Mouse (Mus musculus): ENCODE measurements at regions not wholly inside any gene's neighbourhood (a gene's known extent, or its start where the extent isn't known, plus 50 kb on each side); places are given as distances from the start of the nearest gene placed in this dataset.

GRCm38 (mm10) chr13:52702201-52702611 lies 119.2 kb downstream of the Syk start:
- Histone ChIP-seq H3K27me3 (ENCODE audit: control insufficient read depth, insufficient read depth, low read length, poor library complexity, severe bottlenecking) (no peaks in the 10 kb centered on the region), H3K27ac (ENCODE audit: insufficient read depth, low read length) (no peak overlapping the region), H3K4me3 (ENCODE audit: low read depth, low read length) (no peak overlapping the region), H3K4me1 (ENCODE audit: control insufficient read depth, insufficient read depth, low read length) (no peaks in the 10 kb centered on the region), H3K36me3 (ENCODE audit: control insufficient read depth, insufficient read depth, low read length, poor library complexity, severe bottlenecking) (no peaks in the 10 kb centered on the region), H3K9ac (ENCODE audit: low read depth, poor library complexity, severe bottlenecking) (no peak overlapping the region), H3K9me3 (replicated peaks; ENCODE audit: control insufficient read depth, insufficient read depth, low read length, poor library complexity, severe bottlenecking) (no peaks in the 10 kb centered on the region)
- TF ChIP-seq POLR2A (IDR thresholded peaks at IDR 0.05; ENCODE audit: insufficient read depth, low read length) (no peak), EP300 (IDR thresholded peaks at IDR 0.05; ENCODE audit: insufficient read depth, low read depth, low read length) (no peak), CTCF (IDR thresholded peaks at IDR 0.05; ENCODE audit: low read depth, low read length) (no peak)

GRCm38 (mm10) chr13:52703401-52704164 lies 120.6 kb downstream of the Syk start:
- Histone ChIP-seq H3K4me3 (ENCODE audit: low read depth, low read length) (no peak overlapping the region), H3K27me3 (ENCODE audit: control insufficient read depth, insufficient read depth, low read length, poor library complexity, severe bottlenecking) (no peaks in the 10 kb centered on the region), H3K27ac (ENCODE audit: insufficient read depth, low read length) (no peak overlapping the region), H3K4me1 (ENCODE audit: control insufficient read depth, insufficient read depth, low read length) (no peaks in the 10 kb centered on the region), H3K9ac (ENCODE audit: low read depth, poor library complexity, severe bottlenecking) (no peak overlapping the region), H3K9me3 (replicated peaks; ENCODE audit: control insufficient read depth, insufficient read depth, low read length, poor library complexity, severe bottlenecking) (no peaks in the 10 kb centered on the region), H3K36me3 (ENCODE audit: control insufficient read depth, insufficient read depth, low read length, poor library complexity, severe bottlenecking) (no peaks in the 10 kb centered on the region)
- no peak for TF ChIP-seq EP300 (IDR thresholded peaks at IDR 0.05; ENCODE audit: insufficient read depth, low read depth, low read length)

- no peak overlapping the region for H3K4me3 ChIP-seq (ENCODE audit: low read depth, low read length)
- no peaks in the 10 kb centered on the region for H3K9me3 ChIP-seq (replicated peaks; ENCODE audit: control insufficient read depth, insufficient read depth, low read length, poor library complexity, severe bottlenecking)
- TF ChIP-seq EP300 (IDR thresholded peaks at IDR 0.05; ENCODE audit: insufficient read depth, low read depth, low read length) (no peak), CTCF (IDR thresholded peaks at IDR 0.05; ENCODE audit: low read depth, low read length) (no peak), POLR2A (IDR thresholded peaks at IDR 0.05; ENCODE audit: insufficient read depth, low read length) (no peak)
- no peak overlapping the region for H3K27ac ChIP-seq (ENCODE audit: insufficient read depth, low read length)
- H3K9ac ChIP-seq (ENCODE audit: low read depth, poor library complexity, severe bottlenecking) = no peak overlapping the region
- no peaks in the 10 kb centered on the region for H3K36me3 ChIP-seq (ENCODE audit: control insufficient read depth, insufficient read depth, low read length, poor library complexity, severe bottlenecking)
- H3K27me3 ChIP-seq (ENCODE audit: control insufficient read depth, insufficient read depth, low read length, poor library complexity, severe bottlenecking) = no peaks in the 10 kb centered on the region
- H3K4me1 ChIP-seq (ENCODE audit: control insufficient read depth, insufficient read depth, low read length) = no peaks in the 10 kb centered on the region
Measured at GRCm38 (mm10) chr13:52704673-52705072, 121.7 kb downstream of the Syk start.

GRCm38 (mm10) chr13:52709580-52709979 lies 126.6 kb downstream of the Syk start:
- Histone ChIP-seq H3K27me3 (ENCODE audit: control insufficient read depth, insufficient read depth, low read length, poor library complexity, severe bottlenecking) (no peaks in the 10 kb centered on the region), H3K27ac (ENCODE audit: insufficient read depth, low read length) (no peak overlapping the region), H3K9ac (ENCODE audit: low read depth, poor library complexity, severe bottlenecking) (no peak overlapping the region), H3K4me1 (ENCODE audit: control insufficient read depth, insufficient read depth, low read length) (no peaks in the 10 kb centered on the region), H3K36me3 (ENCODE audit: control insufficient read depth, insufficient read depth, low read length, poor library complexity, severe bottlenecking) (no peaks in the 10 kb centered on the region), H3K4me3 (ENCODE audit: low read depth, low read length) (no peak overlapping the region), H3K9me3 (replicated peaks; ENCODE audit: control insufficient read depth, insufficient read depth, low read length, poor library complexity, severe bottlenecking) (no peaks in the 10 kb centered on the region)
- TF ChIP-seq POLR2A (IDR thresholded peaks at IDR 0.05; ENCODE audit: insufficient read depth, low read length) (no peak), CTCF (IDR thresholded peaks at IDR 0.05; ENCODE audit: low read depth, low read length) (no peak), EP300 (IDR thresholded peaks at IDR 0.05; ENCODE audit: insufficient read depth, low read depth, low read length) (no peak)

GRCm38 (mm10) chr13:52711713-52712369 lies 128.9 kb downstream of the Syk start:
- H3K27me3 ChIP-seq (ENCODE audit: control insufficient read depth, insufficient read depth, low read length, poor library complexity, severe bottlenecking) = no peaks in the 10 kb centered on the region
- H3K27ac ChIP-seq (ENCODE audit: insufficient read depth, low read length) = no peak overlapping the region
- H3K9me3 ChIP-seq (replicated peaks; ENCODE audit: control insufficient read depth, insufficient read depth, low read length, poor library complexity, severe bottlenecking) = no peaks in the 10 kb centered on the region
- H3K4me1 ChIP-seq (ENCODE audit: control insufficient read depth, insufficient read depth, low read length) = no peaks in the 10 kb centered on the region
- no peak overlapping the region for H3K9ac ChIP-seq (ENCODE audit: low read depth, poor library complexity, severe bottlenecking)
- no peaks in the 10 kb centered on the region for H3K36me3 ChIP-seq (ENCODE audit: control insufficient read depth, insufficient read depth, low read length, poor library complexity, severe bottlenecking)
- TF ChIP-seq CTCF (IDR thresholded peaks at IDR 0.05; ENCODE audit: low read depth, low read length) (peak; percentile 55), EP300 (IDR thresholded peaks at IDR 0.05; ENCODE audit: insufficient read depth, low read depth, low read length) (no peak)
- no peak overlapping the region for H3K4me3 ChIP-seq (ENCODE audit: low read depth, low read length)

- Histone ChIP-seq H3K27ac (ENCODE audit: insufficient read depth, low read length) (no peak overlapping the region), H3K9ac (ENCODE audit: low read depth, poor library complexity, severe bottlenecking) (no peak overlapping the region), H3K4me1 (ENCODE audit: control insufficient read depth, insufficient read depth, low read length) (no peaks in the 10 kb centered on the region), H3K27me3 (ENCODE audit: control insufficient read depth, insufficient read depth, low read length, poor library complexity, severe bottlenecking) (no peaks in the 10 kb centered on the region), H3K9me3 (replicated peaks; ENCODE audit: control insufficient read depth, insufficient read depth, low read length, poor library complexity, severe bottlenecking) (no peaks in the 10 kb centered on the region), H3K36me3 (ENCODE audit: control insufficient read depth, insufficient read depth, low read length, poor library complexity, severe bottlenecking) (no peaks in the 10 kb centered on the region), H3K4me3 (ENCODE audit: low read depth, low read length) (no peak overlapping the region)
- TF ChIP-seq CTCF (IDR thresholded peaks at IDR 0.05; ENCODE audit: low read depth, low read length) (no peak), EP300 (IDR thresholded peaks at IDR 0.05; ENCODE audit: insufficient read depth, low read depth, low read length) (no peak)
Measured at GRCm38 (mm10) chr13:52721463-52721862, 138.5 kb downstream of the Syk start.
